Mouse (Mus musculus): ENCODE results near the gene Mycn. TPM values are rescaled to one million over a fixed set of nuclear protein-coding genes. Genes with fewer than 3 reads are reported as not detected.

The Mycn gene
- total RNA-seq (2022), result 1 to 10 TPM; 5.4 to 7.9 (median 7.0) TPM

GRCm38 (mm10) chr12:12941661-12942363 lies at the start of gene Mycn:
Mycn (minus strand) TSS chr12:12941914.
- peak; percentile 43 to 45 for DNase-seq (ENCODE audit: low spot score in 2 of 2)

GRCm38 (mm10) chr12:12987376-12987775 lies 45.7 kb upstream of the Mycn start:
- DNase-seq (ENCODE audit: low spot score in 2 of 2), result no peak

- no peak for DNase-seq (ENCODE audit: low spot score in 2 of 2)
Measured at GRCm38 (mm10) chr12:12986612-12987206, 45.0 kb upstream of the Mycn start.

GRCm38 (mm10) chr12:12983032-12983431 lies 41.3 kb upstream of the Mycn start:
- DNase-seq (ENCODE audit: low spot score in 2 of 2), result no peak

GRCm38 (mm10) chr12:12975397-12975796 lies 33.7 kb upstream of the Mycn start:
- DNase-seq (ENCODE audit: low spot score in 2 of 2), result no peak

- no peak for DNase-seq (ENCODE audit: low spot score in 2 of 2)
Measured at GRCm38 (mm10) chr12:12972756-12973435, 31.2 kb upstream of the Mycn start.

GRCm38 (mm10) chr12:12967946-12968345 lies 26.2 kb upstream of the Mycn start:
- peak in 1 of 2 experiments; percentile 39 for DNase-seq (ENCODE audit: low spot score in 2 of 2)

GRCm38 (mm10) chr12:12964856-12965255 lies 23.1 kb upstream of the Mycn start:
- DNase-seq (ENCODE audit: low spot score in 2 of 2), result no peak

GRCm38 (mm10) chr12:12947606-12948005 lies 5.9 kb upstream of the Mycn start:
- no peak for DNase-seq (ENCODE audit: low spot score in 2 of 2)

GRCm38 (mm10) chr12:12943288-12943687 lies 1.6 kb upstream of the Mycn start:
- DNase-seq (ENCODE audit: low spot score in 2 of 2), result no peak

- DNase-seq (ENCODE audit: low spot score in 2 of 2), result peak; percentile 65 to 76
Measured at GRCm38 (mm10) chr12:12942364-12943050, 793 bp upstream of the Mycn start.

GRCm38 (mm10) chr12:12941129-12941504 lies 597 bp downstream of the Mycn start:
- no peak for DNase-seq (ENCODE audit: low spot score in 2 of 2)

GRCm38 (mm10) chr12:12940466-12941128 lies 1.1 kb downstream of the Mycn start:
- DNase-seq (ENCODE audit: low spot score in 2 of 2), result peak; percentile 23 to 40

- DNase-seq (ENCODE audit: low spot score in 2 of 2), result peak in 1 of 2 experiments; percentile 13
Measured at GRCm38 (mm10) chr12:12939581-12940465, 1.9 kb downstream of the Mycn start.

- DNase-seq (ENCODE audit: low spot score in 2 of 2), result peak; percentile 52 to 60
Measured at GRCm38 (mm10) chr12:12938850-12939249, 2.9 kb downstream of the Mycn start.

- peak; percentile 8 to 43 for DNase-seq (ENCODE audit: low spot score in 2 of 2)
Measured at GRCm38 (mm10) chr12:12938361-12938760, 3.4 kb downstream of the Mycn start.

GRCm38 (mm10) chr12:12937746-12938145 lies 4.0 kb downstream of the Mycn start:
- peak in 1 of 2 experiments; percentile 12 for DNase-seq (ENCODE audit: low spot score in 2 of 2)

- DNase-seq (ENCODE audit: low spot score in 2 of 2), result peak in 1 of 2 experiments; percentile 8
Measured at GRCm38 (mm10) chr12:12937088-12937487, 4.6 kb downstream of the Mycn start.

- DNase-seq (ENCODE audit: low spot score in 2 of 2), result no peak
Measured at GRCm38 (mm10) chr12:12932238-12932637, 9.5 kb downstream of the Mycn start.

- no peak for DNase-seq (ENCODE audit: low spot score in 2 of 2)
Measured at GRCm38 (mm10) chr12:12928239-12928638, 13.5 kb downstream of the Mycn start.

Measured in left cerebral cortex, adult 8-10 months (tissue).